Mouse (Mus musculus): Measurements from ENCODE around the gene Tox2. TPM values are rescaled to one million over a fixed set of nuclear protein-coding genes. Genes with fewer than 3 reads are reported as not detected.

The Tox2 gene
- polyA plus RNA-seq (2017; shearing (Covaris generic)), result 10 to 100 TPM; 12.9 to 33.0 TPM

DNA sequence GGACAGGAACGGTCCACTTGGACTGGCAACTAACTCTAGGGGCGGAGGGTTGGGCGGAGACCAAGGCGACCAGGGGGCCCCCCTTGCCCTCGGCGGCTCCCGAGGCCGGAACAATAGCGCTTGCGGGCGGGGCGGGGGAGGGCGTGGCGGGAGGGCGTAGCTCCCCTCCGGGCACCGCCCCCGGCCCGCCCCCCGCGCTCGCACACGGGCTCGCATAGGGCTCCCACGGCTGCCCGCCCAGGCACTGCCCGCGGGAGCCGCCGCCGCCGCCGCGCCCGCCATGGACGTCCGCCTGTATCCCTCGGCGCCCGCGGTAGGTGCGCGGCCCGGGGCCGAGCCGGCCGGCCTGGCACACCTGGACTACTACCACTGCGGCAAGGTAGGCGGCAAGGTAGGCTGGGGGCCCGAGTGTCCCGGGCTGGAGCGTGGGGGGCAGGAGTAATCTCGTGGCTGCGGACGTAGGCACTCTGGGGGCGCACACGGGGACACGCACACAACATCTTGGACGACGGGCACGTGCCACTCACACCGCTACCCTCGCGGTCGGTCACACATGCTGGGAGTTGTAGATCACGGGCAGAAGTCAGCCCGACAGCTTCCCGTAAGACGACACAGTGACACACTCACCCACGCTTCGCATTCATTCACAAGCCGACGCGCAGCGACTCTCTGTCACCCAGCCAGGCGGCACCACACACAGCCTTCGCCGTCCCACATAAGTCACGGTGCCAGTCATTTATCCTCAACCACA lies at the start of gene Tox2:
Gene Tox2 (plus strand): TSS at position 242 of the 751 bp plus-strand sequence.

Other genes with a start within 250 kb of the Tox2 start
- gene Sgk2, start 215.8 kb upstream of the Tox2 start, polyA plus RNA-seq (2017; shearing (Covaris generic)), result under 1 TPM in 1 of 2 experiments, not detected in 1; 0.17 TPM
- 10 to 100 TPM; 61.5 to 62.6 TPM for gene Ift52, start 185.8 kb upstream of the Tox2 start, polyA plus RNA-seq (2017; shearing (Covaris generic))
- gene Mybl2, start 148.4 kb upstream of the Tox2 start, polyA plus RNA-seq (2017; shearing (Covaris generic)), result 1 to 10 TPM; 8.7 to 8.8 TPM
- gene Gtsf1l, start 115.3 kb upstream of the Tox2 start, polyA plus RNA-seq (2017; shearing (Covaris generic)), result not detected
- not detected for gene Jph2, start 194.9 kb downstream of the Tox2 start, polyA plus RNA-seq (2017; shearing (Covaris generic))
- gene Oser1, start 221.6 kb downstream of the Tox2 start, polyA plus RNA-seq (2017; shearing (Covaris generic)), result 10 to 100 TPM; 87.2 to 88.6 TPM
- not detected for gene Gdap1l1, start 235.4 kb downstream of the Tox2 start, polyA plus RNA-seq (2017; shearing (Covaris generic))

Data from activated CD4-positive, CD25-positive, alpha-beta regulatory T cell (primary cell).